Mouse (Mus musculus): ENCODE measurements at regions not wholly inside any gene's neighbourhood (a gene's known extent, or its start where the extent isn't known, plus 50 kb on each side); places are given as distances from the start of the nearest gene placed in this dataset.

DNA sequence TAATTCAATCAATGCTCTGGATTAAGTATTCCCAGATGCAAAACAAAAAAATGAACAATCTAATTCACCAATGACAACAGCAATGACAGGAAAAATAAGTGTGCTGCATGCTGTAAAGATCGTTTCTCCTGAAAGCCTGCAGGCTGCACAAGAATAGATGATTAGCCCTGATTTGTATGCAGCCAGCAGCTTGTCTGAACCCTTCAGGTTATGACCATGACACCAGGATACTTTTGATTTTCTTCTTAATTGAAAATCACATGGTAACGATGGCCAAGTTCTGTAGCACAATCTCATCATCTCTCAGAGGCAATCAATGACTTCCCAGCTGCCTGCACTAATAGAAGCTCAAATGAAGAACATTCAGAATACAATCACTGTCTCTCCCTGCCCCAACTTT, 573.2 kb downstream of the Ndufa4 start:
- TF ChIP-seq CTCF (IDR thresholded peaks at IDR 0.05; ENCODE audit: low read depth) (no peak), EP300 (IDR thresholded peaks at IDR 0.05; ENCODE audit: low read depth) (no peak)

Measured in liver, postnatal 0 days (tissue).